Mouse (Mus musculus) erythroblast, embryonic 14.5 days (primary cell): ENCODE results near the gene Isyna1.

ENCODE experiments used
- GATA1 ChIP-seq: IDR thresholded peaks from 2 replicates; pipeline ENCODE4 v1.6.1; 2012; ENCODE audit warnings: low read length, inconsistent platforms, mixed read lengths
- TAL1 ChIP-seq: IDR thresholded peaks from 3 replicates; pipeline ENCODE4 v1.6.1; 2012; ENCODE audit warnings: low read length, inconsistent platforms, mixed read lengths

GRCm38 (mm10) chr8:70617985-70618384 lies 23.8 kb downstream of the Isyna1 start:
- TF ChIP-seq GATA1: no peak
- TF ChIP-seq TAL1: no peak; the same call in 2 of the 3 replicates
